20 mouse cellular contexts compared by ENCODE assay signal in genomic region chr3:148912944-148913684, GRCm38 (mm10).
DNase-seq lines count a peak whose midpoint lies in the region; ATAC-seq and TF ChIP-seq lines count a peak whose summit lies in the region.
"Had no signal": no experiment of that assay in that cellular context is flagged by ENCODE, and none has a peak within 500 bp of the region (broad histone marks: within the 10 kb centered on the region; RNA-seq: fewer than 3 reads in every experiment).

No protein-coding gene starts in this region.

- H3K36me3 ChIP-seq in intestine, embryonic 14.5 days (ENCODE audit: control insufficient read depth, insufficient read depth, low read length): no peaks in the 10 kb centered on the region
- H3K36me3 ChIP-seq in intestine, postnatal 0 days (ENCODE audit: control insufficient read depth, insufficient read depth): no peaks in the 10 kb centered on the region
- H3K36me3 ChIP-seq in forebrain, embryonic 12.5 days (replicated peaks): no peaks in the 10 kb centered on the region
- H3K36me3 ChIP-seq in hindbrain, embryonic 16.5 days (ENCODE audit: control insufficient read depth, insufficient read depth, low read length): no peaks in the 10 kb centered on the region
- no peaks in the 10 kb centered on the region for H3K36me3 ChIP-seq in neural tube, embryonic 13.5 days
- H3K36me3 ChIP-seq: hindbrain, embryonic 15.5 days; liver, embryonic 15.5 days had no signal

- no peak overlapping the region for H3K4me2 ChIP-seq in intestine, embryonic 14.5 days (ENCODE audit: low read length)
- H3K4me2 ChIP-seq in intestine, postnatal 0 days (replicated peaks; ENCODE audit: low read depth): no peak overlapping the region
- H3K4me2 ChIP-seq in forebrain, embryonic 12.5 days: peak overlapping the region; percentile 8; the same call in 1 of the 2 replicates
- H3K4me2 ChIP-seq in hindbrain, embryonic 16.5 days (ENCODE audit: low read length): no peak overlapping the region
- H3K4me2 ChIP-seq in neural tube, embryonic 13.5 days: no peak overlapping the region
- H3K4me2 ChIP-seq: embryonic facial prominence, embryonic 12.5 days; hindbrain, embryonic 15.5 days; limb, embryonic 13.5 days; liver, embryonic 15.5 days had no signal

- no peaks in the 10 kb centered on the region for H3K27me3 ChIP-seq in intestine, embryonic 14.5 days (replicated peaks; ENCODE audit: control insufficient read depth, insufficient read depth, low read length)
- H3K27me3 ChIP-seq in intestine, postnatal 0 days (replicated peaks; ENCODE audit: control insufficient read depth, insufficient read depth, low read length): no peaks in the 10 kb centered on the region
- H3K27me3 ChIP-seq in forebrain, embryonic 12.5 days: no peaks in the 10 kb centered on the region
- H3K27me3 ChIP-seq in hindbrain, embryonic 16.5 days (replicated peaks; ENCODE audit: control insufficient read depth, insufficient read depth, low read length): no peaks in the 10 kb centered on the region
- no peaks in the 10 kb centered on the region for H3K27me3 ChIP-seq in neural tube, embryonic 13.5 days
- H3K27me3 ChIP-seq: embryonic facial prominence, embryonic 12.5 days; hindbrain, embryonic 15.5 days; limb, embryonic 13.5 days; liver, embryonic 15.5 days had no signal

- TF ChIP-seq CTCF in intestine, postnatal 0 days (IDR thresholded peaks at IDR 0.05; ENCODE audit: low read depth): no peak

- H3K4me1 ChIP-seq in intestine, embryonic 14.5 days (replicated peaks; ENCODE audit: control insufficient read depth, insufficient read depth, low read length): peaks cover 10% of the 10 kb centered on the region; the same call in 1 of the 2 replicates
- H3K4me1 ChIP-seq in intestine, postnatal 0 days (replicated peaks; ENCODE audit: control insufficient read depth, insufficient read depth, low read length): no peaks in the 10 kb centered on the region
- peaks cover 37% of the 10 kb centered on the region for H3K4me1 ChIP-seq in forebrain, embryonic 12.5 days
- peaks cover 17% of the 10 kb centered on the region for H3K4me1 ChIP-seq in hindbrain, embryonic 16.5 days (ENCODE audit: control insufficient read depth, insufficient read depth, low read depth, low read length)
- peaks cover 42% of the 10 kb centered on the region for H3K4me1 ChIP-seq in neural tube, embryonic 13.5 days (replicated peaks)
- H3K4me1 ChIP-seq: liver, embryonic 15.5 days had no signal

- no peak overlapping the region for H3K9ac ChIP-seq in intestine, embryonic 14.5 days (ENCODE audit: low read length)
- H3K9ac ChIP-seq in intestine, postnatal 0 days (ENCODE audit: low read depth, low read length): no peak overlapping the region
- no peak overlapping the region for H3K9ac ChIP-seq in forebrain, embryonic 12.5 days
- no peak overlapping the region for H3K9ac ChIP-seq in hindbrain, embryonic 16.5 days (ENCODE audit: low read depth, low read length)
- no peak overlapping the region for H3K9ac ChIP-seq in neural tube, embryonic 13.5 days
- H3K9ac ChIP-seq: embryonic facial prominence, embryonic 12.5 days; hindbrain, embryonic 15.5 days; limb, embryonic 13.5 days; liver, embryonic 15.5 days had no signal

- DNase-seq in intestine, embryonic 14.5 days (ENCODE audit: low spot score): peak; percentile 20
- no peak for DNase-seq in kidney, adult 8-10 months
- DNase-seq in urinary bladder, adult 18-20 months (ENCODE audit: low spot score in 2 of 2): no peak
- no peak for DNase-seq in B cell, adult 2 months
- DNase-seq: adrenal gland, postnatal 25 days; cerebellum, adult 8-10 months; gastrocnemius, postnatal 36 days; kidney, adult 2 months; kidney, postnatal 25 days; lung, postnatal 10 days; right cerebral cortex, adult 18-20 months; thymus, adult 18-20 months had no signal

- no peak for ATAC-seq in intestine, embryonic 14.5 days (replicated peaks; ENCODE audit: low FRiP score, low TSS enrichment, low read depth)
- ATAC-seq in intestine, postnatal 0 days: no peak
- peak; percentile 84 for ATAC-seq in forebrain, embryonic 12.5 days (ENCODE audit: low FRiP score)
- ATAC-seq in hindbrain, embryonic 16.5 days: peak; percentile 32; the same call in 1 of the 2 replicates
- peak; percentile 60; the same call in 1 of the 2 replicates for ATAC-seq in neural tube, embryonic 13.5 days (ENCODE audit: low read depth)

- H3K27ac ChIP-seq in intestine, embryonic 14.5 days (ENCODE audit: low read depth): no peak overlapping the region
- no peak overlapping the region for H3K27ac ChIP-seq in intestine, postnatal 0 days (ENCODE audit: low read depth, low read length)
- peak overlapping the region; percentile 66 for H3K27ac ChIP-seq in forebrain, embryonic 12.5 days
- H3K27ac ChIP-seq in hindbrain, embryonic 16.5 days (ENCODE audit: low read depth, low read length): no peak overlapping the region
- 0 out of 2 replicates have a peak overlapping the region, but pooled peaks have one; percentile 42 for H3K27ac ChIP-seq in neural tube, embryonic 13.5 days (replicated peaks)
- H3K27ac ChIP-seq: embryonic facial prominence, embryonic 12.5 days; hindbrain, embryonic 15.5 days; limb, embryonic 13.5 days; liver, embryonic 15.5 days had no signal

- H3K4me3 ChIP-seq in intestine, embryonic 14.5 days (ENCODE audit: low read depth, low read length): no peak overlapping the region
- no peak overlapping the region for H3K4me3 ChIP-seq in intestine, postnatal 0 days (ENCODE audit: low read depth, low read length)
- no peak overlapping the region for H3K4me3 ChIP-seq in forebrain, embryonic 12.5 days (replicated peaks)
- H3K4me3 ChIP-seq in hindbrain, embryonic 16.5 days (ENCODE audit: low read length): no peak overlapping the region
- no peak overlapping the region for H3K4me3 ChIP-seq in neural tube, embryonic 13.5 days
- H3K4me3 ChIP-seq: embryonic facial prominence, embryonic 12.5 days; hindbrain, embryonic 15.5 days; limb, embryonic 13.5 days; liver, embryonic 15.5 days had no signal

- no peaks in the 10 kb centered on the region for H3K9me3 ChIP-seq in intestine, embryonic 14.5 days (ENCODE audit: control insufficient read depth, low read length)
- no peaks in the 10 kb centered on the region for H3K9me3 ChIP-seq in intestine, postnatal 0 days (ENCODE audit: control insufficient read depth)
- H3K9me3 ChIP-seq in forebrain, embryonic 12.5 days: no peaks in the 10 kb centered on the region
- no peaks in the 10 kb centered on the region for H3K9me3 ChIP-seq in hindbrain, embryonic 16.5 days (ENCODE audit: control insufficient read depth, low read length)
- no peaks in the 10 kb centered on the region for H3K9me3 ChIP-seq in neural tube, embryonic 13.5 days
- H3K9me3 ChIP-seq: embryonic facial prominence, embryonic 12.5 days; hindbrain, embryonic 15.5 days; limb, embryonic 13.5 days; liver, embryonic 15.5 days had no signal

- 79% methylated on average over 14 of the region's 14 CpGs for WGBS in intestine, embryonic 14.5 days
- 76% methylated on average over 14 of the region's 14 CpGs for WGBS in intestine, postnatal 0 days
- 36% methylated on average over 14 of the region's 14 CpGs for WGBS in forebrain, embryonic 12.5 days
- WGBS in hindbrain, embryonic 16.5 days: 52% methylated on average over 14 of the region's 14 CpGs
- WGBS in neural tube, embryonic 13.5 days: 48% methylated on average over 14 of the region's 14 CpGs

Comparison
In these comparisons a context has a peak if more than half of its experiments do, and no peak if none do; other contexts are left out.
1. ATAC-seq: peak in forebrain, embryonic 12.5 days (single experiment), hindbrain, embryonic 16.5 days (single experiment) and neural tube, embryonic 13.5 days (single experiment); none in intestine, embryonic 14.5 days (single experiment) and intestine, postnatal 0 days (single experiment).
2. H3K27ac ChIP-seq: peak in forebrain, embryonic 12.5 days (single experiment) and neural tube, embryonic 13.5 days (single experiment); none in intestine, embryonic 14.5 days (single experiment), intestine, postnatal 0 days (single experiment) and hindbrain, embryonic 16.5 days (single experiment).